Mouse (Mus musculus): ENCODE measurements at regions not wholly inside any gene's neighbourhood (a gene's known extent, or its start where the extent isn't known, plus 50 kb on each side); places are given as distances from the start of the nearest gene placed in this dataset.

- TF ChIP-seq POLR2A (IDR thresholded peaks at IDR 0.05; ENCODE audit: borderline replicate concordance, low read depth, low read length) = no peak
- TF ChIP-seq CTCF (IDR thresholded peaks at IDR 0.05; ENCODE audit: low read depth, low read length) = no peak
Observed at GRCm38 (mm10) chr4:142865593-142865992, 347.2 kb downstream of the Prdm2 start.
